Mouse (Mus musculus) urinary bladder, postnatal 14 days (tissue): ENCODE data around the gene Naaladl2.

ENCODE experiments used
- DNase-seq: peaks from one replicate; pipeline ENCODE4 v3.0.0; 2021; ENCODE audit warnings: low spot score

Naaladl2 gene

DNA sequence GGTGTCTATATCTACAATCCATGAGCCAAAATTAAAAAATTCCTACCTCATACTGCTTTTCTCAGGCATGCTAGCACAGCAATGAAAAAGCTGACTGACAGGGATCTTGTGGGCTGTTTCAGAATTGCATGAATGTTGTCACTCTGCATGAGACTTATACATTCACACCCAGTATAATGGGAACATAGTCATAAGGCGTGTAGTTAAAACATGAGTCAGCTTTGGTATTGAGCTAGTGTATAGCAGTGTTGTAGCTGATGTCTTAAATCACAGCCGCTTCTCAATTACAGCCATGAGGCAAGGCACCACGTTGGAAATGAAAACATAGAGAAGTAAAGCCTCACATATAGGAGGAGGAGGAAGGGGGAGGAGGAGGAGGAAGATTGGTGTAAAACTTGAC lies 473.6 kb downstream of the Naaladl2 start:
- DNase-seq: no peak

DNA sequence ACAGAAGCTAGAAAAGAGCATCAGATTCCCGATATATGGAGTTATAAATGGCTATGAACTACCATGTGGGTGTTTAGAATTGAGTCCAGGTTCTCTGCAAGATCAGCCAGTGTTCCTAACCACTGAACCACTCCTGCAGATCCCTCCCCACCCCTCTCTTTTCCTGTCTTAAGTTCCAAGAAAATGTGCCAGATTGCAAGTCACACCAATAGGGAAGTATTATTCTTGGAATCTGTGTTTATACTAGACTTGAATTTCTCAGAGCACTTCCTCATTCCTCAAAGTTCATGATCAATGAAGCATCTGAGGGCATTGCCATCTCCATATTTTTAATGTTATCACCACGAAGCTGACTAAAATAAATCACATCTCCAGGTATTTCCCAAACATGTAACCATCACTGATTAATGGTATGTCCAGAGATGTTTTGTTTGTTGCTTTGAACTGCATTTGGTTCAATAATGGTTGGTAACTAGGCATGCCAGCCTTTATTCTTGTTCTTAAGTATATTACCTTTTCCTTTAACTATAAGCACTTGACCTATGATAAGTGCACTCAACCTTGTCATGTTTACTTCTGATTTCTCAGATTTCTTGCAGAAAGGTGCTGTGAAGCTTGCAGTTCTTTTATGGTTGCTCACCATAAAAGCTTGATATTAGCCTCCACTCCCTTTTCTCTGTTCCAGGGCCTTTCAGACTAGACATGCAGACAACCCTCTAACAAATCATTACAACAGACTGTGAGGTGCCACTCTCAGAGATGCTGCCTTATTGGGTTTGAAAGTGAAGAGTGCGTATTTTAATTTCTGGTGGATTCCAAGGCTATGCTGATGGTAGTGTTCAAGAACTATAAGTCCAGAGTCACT lies 475.8 kb downstream of the Naaladl2 start:
- no peak for DNase-seq

- DNase-seq: no peak
These were observed 478.7 kb downstream of the Naaladl2 start for GRCm38 (mm10) chr3:24665408-24665807.

DNA sequence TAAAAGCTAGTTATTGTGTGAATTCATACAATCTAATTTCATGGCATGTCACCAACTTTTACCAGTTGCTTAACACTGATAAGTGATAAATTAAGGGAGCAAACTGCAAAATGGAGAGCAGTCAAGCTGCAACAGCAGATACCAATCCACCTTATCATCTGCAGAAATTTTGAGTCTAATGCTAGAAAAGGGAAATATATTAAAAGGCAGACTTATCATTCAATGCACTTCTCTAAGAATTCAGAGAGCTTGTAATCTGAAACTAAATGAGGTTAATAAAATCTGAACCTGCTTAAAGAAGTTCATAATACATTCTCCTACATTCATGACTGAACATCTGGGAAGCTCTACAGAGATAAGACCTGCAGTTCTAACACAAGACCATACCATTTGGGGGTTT lies 480.3 kb downstream of the Naaladl2 start:
- DNase-seq: no peak

GRCm38 (mm10) chr3:24630032-24630431 lies 514.0 kb downstream of the Naaladl2 start:
- no peak for DNase-seq

DNA sequence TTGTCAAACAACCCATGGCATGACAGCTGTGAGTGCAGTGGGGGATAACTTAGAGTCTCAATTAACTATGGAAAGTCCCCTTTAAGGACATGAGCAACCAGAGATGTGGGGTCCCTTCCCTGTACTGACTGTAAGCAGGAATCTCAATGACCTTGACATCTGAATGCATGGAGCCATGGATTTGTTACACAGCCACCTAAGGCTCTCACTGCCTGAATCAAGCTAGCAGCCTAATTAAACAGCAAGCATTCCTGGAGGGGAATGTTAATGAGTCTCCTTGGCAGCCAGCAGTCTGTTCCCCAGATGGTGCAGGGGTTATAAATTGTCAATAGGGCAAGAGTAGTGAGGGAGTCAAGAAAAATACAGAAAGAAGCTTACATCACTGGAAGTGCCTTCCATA lies 538.6 kb downstream of the Naaladl2 start:
- no peak for DNase-seq

DNA sequence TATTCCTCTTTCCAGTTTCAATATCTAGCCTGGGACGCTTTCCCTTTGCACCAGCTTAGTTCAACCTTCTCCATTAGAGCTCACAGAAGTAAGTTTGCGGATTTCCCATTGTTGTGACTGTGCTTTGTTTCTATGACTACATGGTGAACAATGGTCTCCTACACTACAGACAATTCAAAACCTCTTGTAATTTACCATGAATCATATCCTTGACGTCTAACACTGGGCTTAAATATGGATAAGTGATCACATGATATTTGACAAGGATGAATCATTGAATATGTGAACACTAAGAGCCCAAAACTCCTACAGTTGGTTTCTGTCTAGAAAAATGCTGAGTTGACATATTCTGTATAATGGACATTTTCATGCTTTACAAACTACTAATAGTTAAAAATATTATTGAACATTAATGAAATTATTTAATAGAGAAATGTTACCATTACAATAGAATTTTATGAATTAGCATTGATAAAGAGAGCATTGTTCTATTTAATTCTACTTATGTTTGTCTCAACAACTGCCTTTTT lies 539.2 kb downstream of the Naaladl2 start:
- DNase-seq: no peak

- no peak for DNase-seq
These were observed 548.6 kb downstream of the Naaladl2 start for GRCm38 (mm10) chr3:24595447-24595846.

GRCm38 (mm10) chr3:24556617-24557016 lies 587.4 kb downstream of the Naaladl2 start:
- DNase-seq: no peak

- no peak for DNase-seq
These were observed 590.4 kb downstream of the Naaladl2 start for GRCm38 (mm10) chr3:24553701-24554100.

DNA sequence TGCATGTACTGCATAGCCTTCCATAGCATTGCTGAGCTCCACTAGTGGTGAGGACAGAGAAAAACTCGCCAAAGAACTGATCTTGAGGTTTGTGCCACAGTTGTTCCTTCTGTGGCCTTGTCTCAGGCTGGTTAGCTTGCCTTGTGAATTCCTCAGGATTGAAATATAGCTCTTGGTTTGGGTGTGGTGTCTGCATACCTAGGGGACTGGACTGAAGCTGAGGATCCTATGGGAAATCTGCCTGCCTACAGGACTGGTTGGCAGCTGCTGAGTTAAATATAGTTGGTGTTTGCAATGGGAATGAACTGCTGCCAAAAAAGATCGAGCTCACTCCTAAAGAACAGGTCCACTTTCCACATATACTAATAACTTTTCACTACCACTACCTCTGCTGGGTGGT lies 591.4 kb downstream of the Naaladl2 start:
- DNase-seq: no peak

GRCm38 (mm10) chr3:24533775-24534458 lies 610.1 kb downstream of the Naaladl2 start:
- no peak for DNase-seq

DNA sequence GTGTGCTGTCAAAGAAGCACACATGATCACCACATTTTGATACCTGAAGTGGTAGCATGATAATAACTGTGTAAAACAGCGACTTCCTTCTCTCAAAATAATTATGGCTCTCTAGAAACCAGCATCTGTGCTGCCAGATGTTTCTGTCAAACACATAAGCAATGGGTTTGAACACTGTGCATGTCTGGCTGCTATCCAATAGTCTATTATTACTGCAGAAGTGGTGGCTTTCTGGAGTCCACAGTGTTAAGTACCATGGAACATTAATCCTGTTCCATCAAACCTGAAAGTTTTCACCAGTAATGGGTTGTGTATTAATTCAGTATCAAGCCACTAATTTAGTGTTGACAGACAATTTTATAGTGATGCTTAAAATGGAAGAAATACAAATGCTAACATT lies 629.1 kb downstream of the Naaladl2 start:
- no peak for DNase-seq

DNA sequence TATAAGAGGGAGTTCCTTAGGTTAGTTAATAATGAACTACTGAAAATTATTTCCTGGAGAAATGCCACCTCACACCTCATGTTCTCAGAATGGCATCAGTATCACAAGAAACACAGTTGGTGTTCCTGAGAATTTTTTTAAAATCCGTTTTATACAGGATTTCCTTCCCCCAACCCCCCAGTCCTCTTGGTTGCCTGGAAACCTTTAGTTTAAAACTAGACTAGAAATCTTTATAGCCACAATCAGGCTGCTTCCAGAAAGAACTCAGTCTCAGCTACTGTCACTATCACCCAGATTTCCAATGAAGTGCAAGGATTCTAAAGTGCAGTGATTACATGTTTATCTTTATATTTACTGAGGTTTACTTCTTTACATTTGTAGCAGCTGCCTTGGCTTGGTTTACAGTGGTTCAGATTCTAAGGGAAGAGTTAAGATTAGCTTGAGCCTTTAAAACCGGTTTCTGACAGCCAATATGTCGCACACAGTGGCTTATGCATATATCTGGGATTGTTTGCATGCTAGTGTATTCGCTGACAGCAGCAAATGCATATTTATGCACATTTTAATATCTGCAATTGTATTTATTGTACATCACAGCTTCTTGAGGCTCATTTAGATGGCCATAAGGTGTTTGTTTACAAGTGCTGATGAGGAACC lies 657.5 kb downstream of the Naaladl2 start:
- no peak for DNase-seq

- DNase-seq: no peak
These were observed 680.1 kb downstream of the Naaladl2 start for GRCm38 (mm10) chr3:24463941-24464340.

DNA sequence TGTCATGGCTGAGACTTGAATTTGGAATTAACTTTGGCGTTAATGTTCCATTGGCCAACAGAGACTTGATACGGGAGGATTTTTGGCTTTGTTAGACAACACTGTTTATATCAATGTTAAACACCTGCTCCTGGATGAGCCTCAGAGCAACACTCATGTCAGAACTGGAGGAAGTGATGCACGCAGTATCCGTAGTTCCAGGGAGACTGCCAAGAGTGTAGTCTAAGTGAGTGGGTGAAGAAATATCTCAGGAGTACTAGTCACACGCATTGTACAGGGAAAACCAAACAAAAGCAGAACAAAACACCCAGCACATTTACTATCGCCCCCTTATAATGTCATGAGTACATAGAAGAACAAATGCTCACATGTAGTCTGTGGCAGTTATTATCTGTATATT lies 703.4 kb downstream of the Naaladl2 start:
- DNase-seq: no peak

GRCm38 (mm10) chr3:24432761-24433160 lies 711.3 kb downstream of the Naaladl2 start:
- no peak for DNase-seq

DNA sequence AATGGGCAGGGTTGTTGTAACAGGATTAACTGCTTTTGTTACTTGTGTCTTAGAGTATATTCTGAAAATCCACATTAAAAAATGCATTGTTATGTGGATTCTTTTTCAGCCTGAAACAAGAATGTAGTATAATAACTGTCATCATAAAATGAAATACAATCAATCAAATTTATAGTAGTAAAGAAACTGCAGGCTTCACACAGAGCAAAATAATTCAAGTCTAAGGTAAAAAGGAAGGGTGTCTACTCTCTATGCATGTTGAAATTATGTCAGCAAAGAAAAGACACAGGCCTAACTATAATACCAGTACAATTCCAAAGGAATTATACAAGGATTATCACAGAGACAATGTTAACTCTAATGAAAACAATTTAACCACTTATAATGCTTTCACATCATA lies 752.3 kb downstream of the Naaladl2 start:
- no peak for DNase-seq

- no peak for DNase-seq
These were observed 752.8 kb downstream of the Naaladl2 start for GRCm38 (mm10) chr3:24391311-24391710.

DNA sequence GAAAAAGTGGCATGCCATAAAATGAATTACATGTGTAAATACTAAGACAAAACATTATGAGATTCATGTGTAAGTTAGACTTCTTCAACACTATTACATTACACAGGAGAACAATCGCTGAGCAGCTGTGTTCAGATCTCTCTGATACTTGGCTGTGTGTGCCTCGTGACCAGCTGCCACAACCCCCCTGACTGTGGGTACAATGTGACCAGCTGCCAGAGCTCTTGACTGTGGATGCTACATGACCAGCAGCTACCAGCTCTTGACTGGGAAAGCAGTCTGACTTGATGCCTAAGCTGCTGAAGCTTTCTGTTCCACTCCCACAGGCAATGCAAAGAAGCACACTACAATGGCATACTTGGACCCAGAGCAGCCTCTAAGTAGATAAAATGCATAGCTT lies 789.1 kb downstream of the Naaladl2 start:
- DNase-seq: no peak

GRCm38 (mm10) chr3:24321489-24322405 lies 822.3 kb downstream of the Naaladl2 start:
- no peak for DNase-seq
